Mouse (Mus musculus) heart, embryonic 12.5 days (tissue): ENCODE results near the gene Sp8. TPM values are rescaled to one million over a fixed set of nuclear protein-coding genes. Genes with fewer than 3 reads are reported as not detected.

Experiments used
- ATAC-seq: fragments of 200-750 bp; cut with Nextera tagmentation; 2 replicates; pipeline ENCODE4 v1.8.0; 2017; ENCODE audit warnings: moderate TSS enrichment, moderate library complexity; ENCODE audit not compliant: insufficient number of reproducible peaks, low FRiP score
- H3K27ac ChIP-seq: fragments of 300-500 bp; sonication (generic); 2 replicates; pipeline ENCODE4 v1.5.1; 2016; ENCODE audit warnings: mild to moderate bottlenecking, moderate library complexity; ENCODE audit not compliant: poor library complexity, severe bottlenecking
- H3K27me3 ChIP-seq: fragments of 300-500 bp; sonication (generic); replicated peaks from 2 replicates; pipeline ENCODE4 v1.6.1; 2016; ENCODE audit warnings: mild to moderate bottlenecking, moderate library complexity
- H3K36me3 ChIP-seq: fragments of 300-500 bp; sonication (generic); 2 replicates; pipeline ENCODE4 v1.6.1; 2016; ENCODE audit warnings: mild to moderate bottlenecking, moderate library complexity
- H3K4me1 ChIP-seq: fragments of 300-500 bp; sonication (generic); replicated peaks from 2 replicates; pipeline ENCODE4 v1.6.1; 2016; ENCODE audit warnings: mild to moderate bottlenecking
- H3K4me2 ChIP-seq: fragments of 300-500 bp; sonication (generic); 2 replicates; pipeline ENCODE4 v1.6.1; 2016; ENCODE audit warnings: mild to moderate bottlenecking, moderate library complexity
- H3K4me3 ChIP-seq: fragments of 300-500 bp; sonication (generic); 2 replicates; pipeline ENCODE4 v1.5.1; 2016; ENCODE audit warnings: mild to moderate bottlenecking
- H3K9ac ChIP-seq: fragments of 300-500 bp; sonication (generic); 2 replicates; pipeline ENCODE4 v1.6.1; 2016; ENCODE audit warnings: mild to moderate bottlenecking, moderate library complexity
- H3K9me3 ChIP-seq: fragments of 300-500 bp; sonication (generic); replicated peaks from 2 replicates; pipeline ENCODE4 v1.6.1; 2016; ENCODE audit warnings: mild to moderate bottlenecking, moderate library complexity
- WGBS: fragments of 180-500 bp; shearing (Covaris S2); methylation state at CpG from one replicate; pipeline ENCODE4 v1.1.7; 2016; 5-methylcytosine and 5-hydroxymethylcytosine counted together
- polyA plus RNA-seq: library from polyadenylated mRNA; unstranded; fragments of >200 nt; fragmentation: Nextera tagmentation; extraction: Ambion mirVana; gene quantifications from 2 replicates; pipeline ENCODE4 v1.2.1, GENCODE M21; 2016

The Sp8 gene
- polyA plus RNA-seq, 1 experiment from 2014 or later, result 0.05 TPM

DNA sequence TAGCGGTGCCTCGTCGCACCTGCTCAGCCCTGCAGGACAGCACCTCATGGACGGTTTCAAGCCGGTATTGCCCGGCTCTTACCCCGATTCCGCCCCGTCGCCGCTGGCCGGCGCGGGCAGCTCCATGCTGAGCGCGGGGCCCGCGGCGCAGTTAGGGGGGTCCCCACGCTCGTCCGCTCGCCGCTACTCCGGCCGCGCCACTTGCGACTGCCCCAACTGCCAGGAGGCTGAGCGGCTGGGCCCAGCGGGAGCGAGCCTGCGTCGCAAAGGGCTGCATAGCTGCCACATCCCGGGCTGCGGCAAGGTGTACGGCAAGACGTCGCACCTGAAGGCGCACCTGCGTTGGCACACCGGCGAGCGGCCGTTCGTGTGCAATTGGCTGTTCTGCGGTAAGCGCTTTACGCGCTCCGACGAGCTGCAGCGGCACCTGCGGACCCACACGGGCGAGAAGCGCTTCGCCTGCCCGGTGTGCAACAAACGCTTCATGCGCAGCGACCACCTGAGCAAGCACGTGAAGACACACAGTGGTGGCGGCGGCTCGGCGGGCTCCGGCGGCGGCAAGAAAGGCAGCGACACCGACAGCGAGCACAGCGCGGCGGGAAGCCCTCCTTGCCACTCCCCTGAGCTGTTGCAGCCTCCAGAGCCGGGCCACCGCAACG, 3.2 kb downstream of the Sp8 start:
- ATAC-seq, result no peak
- Histone ChIP-seq H3K4me3 (peak overlapping the region; percentile 56), H3K4me2 (peak overlapping the region; percentile 88), H3K9me3 (no peaks in the 10 kb centered on the region), H3K27me3 (peaks cover 60% of the 10 kb centered on the region), H3K27ac (no peak overlapping the region), H3K9ac (no peak overlapping the region), H3K36me3 (no peaks in the 10 kb centered on the region), H3K4me1 (peaks cover 24% of the 10 kb centered on the region)
- under 1% methylated on average over 78 of the region's 78 CpGs for WGBS

DNA sequence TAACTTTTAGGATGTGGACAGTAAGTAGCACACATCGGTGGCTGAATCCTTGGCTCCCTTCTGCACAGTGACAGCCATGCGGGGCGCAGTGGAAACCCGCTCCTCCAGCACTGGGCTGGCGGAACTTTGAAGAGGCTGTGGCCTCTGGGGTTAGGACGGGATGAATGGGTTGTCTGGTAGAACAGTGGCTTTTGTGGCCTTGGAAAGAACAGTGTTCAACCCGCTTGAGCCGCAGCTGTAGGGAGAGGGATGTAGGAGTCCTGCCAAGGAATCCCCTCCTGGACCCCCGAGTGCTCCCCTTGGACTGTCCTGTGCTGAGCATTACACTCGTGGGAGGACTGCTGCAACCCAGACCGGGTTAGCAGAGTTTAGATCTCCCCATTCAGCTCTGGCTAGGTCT, 3.9 kb downstream of the Sp8 start:
- peaks cover 25% of the 10 kb centered on the region for H3K4me1 ChIP-seq
- 1% methylated on average over 11 of the region's 11 CpGs for WGBS
- no peak overlapping the region for H3K4me3 ChIP-seq
- no peak overlapping the region for H3K9ac ChIP-seq
- H3K36me3 ChIP-seq, result no peaks in the 10 kb centered on the region
- ATAC-seq, result no peak
- H3K4me2 ChIP-seq, result no peak overlapping the region; the same call in 1 of the 2 replicates
- no peak overlapping the region for H3K27ac ChIP-seq
- no peaks in the 10 kb centered on the region for H3K9me3 ChIP-seq
- peaks cover 54% of the 10 kb centered on the region for H3K27me3 ChIP-seq

DNA sequence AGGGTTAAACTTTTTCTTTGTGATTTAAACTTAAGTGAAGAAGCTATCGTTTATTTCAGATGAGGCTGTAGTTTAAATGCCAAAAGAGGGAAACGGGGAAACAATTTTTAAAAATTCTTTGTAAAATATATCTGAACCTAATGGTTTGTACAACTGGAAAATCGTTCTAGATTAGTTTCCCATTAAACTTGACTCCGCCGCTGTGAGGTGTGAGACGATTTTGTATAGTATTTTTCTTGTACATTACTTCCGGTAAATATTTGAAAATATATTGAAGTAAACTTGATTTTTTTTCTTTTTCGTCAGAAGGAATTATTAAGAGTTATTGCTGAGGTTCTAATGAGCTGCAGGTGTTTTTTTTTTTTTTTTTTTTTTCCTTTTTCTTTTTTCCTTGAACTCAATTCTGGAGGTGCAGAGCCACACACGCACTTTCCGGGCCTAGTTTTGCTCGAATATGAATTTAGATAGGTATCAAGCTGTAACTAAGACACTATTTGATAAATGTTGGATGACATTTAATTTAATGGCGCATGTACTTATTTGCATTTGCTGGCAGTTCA, 4.8 kb downstream of the Sp8 start:
- Histone ChIP-seq H3K9me3 (no peaks in the 10 kb centered on the region), H3K4me1 (peaks cover 25% of the 10 kb centered on the region), H3K4me2 (no peak overlapping the region), H3K36me3 (no peaks in the 10 kb centered on the region), H3K4me3 (no peak overlapping the region), H3K9ac (no peak overlapping the region), H3K27me3 (peaks cover 52% of the 10 kb centered on the region), H3K27ac (no peak overlapping the region)
- ATAC-seq, result no peak
- WGBS, result 27% methylated on average over 12 of the region's 12 CpGs

DNA sequence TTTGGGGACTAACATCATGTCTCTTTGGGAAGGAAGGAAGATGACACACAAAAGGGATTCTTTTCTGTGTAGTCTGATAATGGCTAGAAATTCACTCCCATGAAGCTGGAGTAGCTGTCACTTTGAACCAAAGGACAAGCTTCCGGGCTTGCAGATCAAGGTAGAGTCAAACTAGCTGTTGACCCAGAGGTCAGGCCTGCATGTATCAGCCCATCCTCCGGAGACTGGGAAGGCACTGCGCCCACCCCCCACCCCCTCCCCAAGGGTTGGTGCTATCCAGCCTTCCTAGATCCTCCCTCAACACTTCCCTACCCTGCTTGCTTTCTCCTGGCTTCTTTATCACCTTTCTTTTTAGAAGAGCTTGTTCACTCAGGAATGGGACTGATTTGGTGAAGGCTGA, 7.2 kb downstream of the Sp8 start:
- Histone ChIP-seq H3K4me1 (peaks cover 15% of the 10 kb centered on the region), H3K4me2 (no peak overlapping the region), H3K9me3 (no peaks in the 10 kb centered on the region), H3K27me3 (peaks cover 43% of the 10 kb centered on the region), H3K4me3 (no peak overlapping the region), H3K27ac (no peak overlapping the region), H3K36me3 (no peaks in the 10 kb centered on the region), H3K9ac (no peak overlapping the region)
- 6% methylated on average over 3 of the region's 3 CpGs for WGBS
- no peak for ATAC-seq

DNA sequence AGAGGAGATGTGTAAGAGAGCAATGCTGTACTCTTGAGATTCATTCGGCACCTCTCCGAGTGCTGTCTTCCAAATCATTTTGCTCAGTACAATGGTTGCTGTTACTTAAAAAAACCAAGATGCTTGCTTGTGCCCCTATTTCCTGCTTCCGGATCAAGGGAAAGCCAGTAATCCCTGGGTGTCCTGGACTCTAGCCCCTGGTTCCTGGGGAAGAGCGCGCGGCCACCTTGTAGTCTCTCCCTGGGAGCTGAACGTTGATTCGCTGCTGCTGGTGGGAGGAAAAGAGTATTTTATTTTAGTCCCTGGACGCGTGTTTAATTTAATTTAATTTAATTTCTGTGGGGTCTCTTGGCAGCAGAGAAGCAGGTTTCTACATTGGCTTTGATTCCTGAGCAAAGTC, 8.3 kb downstream of the Sp8 start:
- peak overlapping the region; percentile 61 for H3K4me3 ChIP-seq
- under 1% methylated on average over 10 of the region's 10 CpGs for WGBS
- no peaks in the 10 kb centered on the region for H3K36me3 ChIP-seq
- peak overlapping the region; percentile 90 for H3K4me2 ChIP-seq
- peak; percentile 4; the same call in 1 of the 2 replicates for ATAC-seq
- H3K27ac ChIP-seq, result no peak overlapping the region
- H3K9ac ChIP-seq, result 0 out of 2 replicates have a peak overlapping the region, but pooled peaks have one; percentile 57
- peaks cover 5% of the 10 kb centered on the region for H3K4me1 ChIP-seq
- peaks cover 34% of the 10 kb centered on the region for H3K27me3 ChIP-seq
- no peaks in the 10 kb centered on the region for H3K9me3 ChIP-seq

DNA sequence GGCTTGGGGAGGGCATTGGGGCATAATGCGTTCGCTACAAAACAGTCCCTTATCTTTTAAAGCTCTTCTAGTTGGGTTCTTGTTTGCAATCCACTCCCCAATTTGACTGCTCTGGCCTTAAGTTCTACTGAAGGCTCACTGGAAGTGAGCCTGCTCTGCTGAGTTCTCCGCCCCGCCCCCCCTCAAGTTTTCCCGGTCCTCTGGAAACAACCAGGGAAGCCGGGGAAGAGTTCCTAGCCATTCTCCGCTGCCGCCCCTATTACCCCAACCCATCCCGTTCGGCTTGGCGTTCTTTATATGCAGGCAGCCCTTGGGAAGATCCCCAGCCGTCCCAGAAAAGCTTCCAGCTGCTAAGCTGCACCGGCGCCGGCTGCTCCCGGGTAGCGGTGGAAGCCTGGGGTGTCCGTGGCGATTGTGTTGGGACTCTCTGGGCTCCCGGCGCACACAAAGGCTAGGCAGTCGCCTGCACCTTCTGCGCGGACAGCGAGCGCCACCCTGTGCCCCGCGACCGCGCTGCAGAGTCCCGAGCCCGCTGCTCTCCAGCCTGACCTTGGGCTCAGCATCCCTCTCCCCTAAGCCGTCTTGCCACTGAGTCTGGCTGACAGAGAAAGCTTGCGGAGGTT, 8.8 kb downstream of the Sp8 start:
- under 1% methylated on average over 34 of the region's 34 CpGs for WGBS
- Histone ChIP-seq H3K9me3 (no peaks in the 10 kb centered on the region), H3K27me3 (peaks cover 30% of the 10 kb centered on the region)

DNA sequence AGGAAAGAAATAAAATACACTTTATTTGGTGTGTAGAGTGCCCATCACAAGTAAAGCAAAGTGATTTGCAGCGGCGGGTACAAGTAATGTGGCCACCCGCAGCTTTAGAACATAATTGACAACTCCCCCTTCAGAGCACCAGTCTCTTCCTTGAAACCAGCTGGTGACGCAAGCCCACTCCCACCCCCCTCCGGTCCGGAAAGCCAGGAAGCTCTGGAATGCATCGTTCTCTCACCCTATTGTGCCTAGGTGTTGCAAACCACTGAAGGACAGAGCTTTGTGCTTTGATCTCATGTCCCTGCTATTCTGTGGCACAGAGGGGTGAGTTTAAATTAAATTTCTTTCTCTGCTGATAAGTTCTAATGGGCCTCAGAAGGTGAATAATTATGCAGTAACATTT, 10.0 kb downstream of the Sp8 start:
- Histone ChIP-seq H3K9ac (no peak overlapping the region), H3K36me3 (no peaks in the 10 kb centered on the region), H3K4me2 (no peak overlapping the region), H3K9me3 (no peaks in the 10 kb centered on the region), H3K4me1 (0 out of 2 replicates have a peak, but pooled peaks cover 3% of the 10 kb centered on the region), H3K4me3 (no peak overlapping the region), H3K27ac (no peak overlapping the region), H3K27me3 (peaks cover 27% of the 10 kb centered on the region)
- no peak for ATAC-seq
- WGBS, result 1% methylated on average over 7 of the region's 7 CpGs

More for the DNA sequence above, 8.8 kb downstream of the Sp8 start:
- Histone ChIP-seq H3K4me1 (0 out of 2 replicates have a peak, but pooled peaks cover 3% of the 10 kb centered on the region), H3K9ac (peak overlapping the region; percentile 57; the same call in 1 of the 2 replicates), H3K4me2 (peak overlapping the region; percentile 90), H3K4me3 (peak overlapping the region; percentile 61), H3K36me3 (no peaks in the 10 kb centered on the region), H3K27ac (no peak overlapping the region)
- ATAC-seq, result peak; percentile 89

DNA sequence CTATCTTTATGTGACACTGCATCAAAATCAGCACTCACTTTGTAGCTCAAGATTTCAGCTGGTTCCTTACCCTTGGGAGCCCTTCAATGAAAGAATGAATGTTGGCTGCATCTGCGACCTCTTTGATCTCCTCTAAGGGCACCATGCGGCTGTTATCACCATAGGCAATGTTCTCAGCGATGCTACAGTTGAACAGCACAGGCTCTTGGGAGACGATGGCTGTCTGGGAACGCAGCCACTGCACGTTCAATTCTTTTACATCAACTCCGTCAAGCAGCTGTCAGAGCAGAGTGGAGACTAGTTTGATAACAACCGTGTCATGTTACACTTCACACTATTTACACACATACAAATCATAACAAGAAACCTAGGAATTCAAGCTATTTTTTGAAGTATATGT, 26.5 kb downstream of the Sp8 start:
- ATAC-seq, result no peak
- H3K4me1 ChIP-seq, result no peaks in the 10 kb centered on the region
- no peaks in the 10 kb centered on the region for H3K27me3 ChIP-seq
- whole genome bisulfite sequencing, result 31% methylated on average over 8 of the region's 8 CpGs
- no peak overlapping the region for H3K9ac ChIP-seq
- no peak overlapping the region for H3K27ac ChIP-seq
- H3K4me2 ChIP-seq, result no peak overlapping the region
- H3K4me3 ChIP-seq, result no peak overlapping the region
- H3K9me3 ChIP-seq, result no peaks in the 10 kb centered on the region
- no peaks in the 10 kb centered on the region for H3K36me3 ChIP-seq

DNA sequence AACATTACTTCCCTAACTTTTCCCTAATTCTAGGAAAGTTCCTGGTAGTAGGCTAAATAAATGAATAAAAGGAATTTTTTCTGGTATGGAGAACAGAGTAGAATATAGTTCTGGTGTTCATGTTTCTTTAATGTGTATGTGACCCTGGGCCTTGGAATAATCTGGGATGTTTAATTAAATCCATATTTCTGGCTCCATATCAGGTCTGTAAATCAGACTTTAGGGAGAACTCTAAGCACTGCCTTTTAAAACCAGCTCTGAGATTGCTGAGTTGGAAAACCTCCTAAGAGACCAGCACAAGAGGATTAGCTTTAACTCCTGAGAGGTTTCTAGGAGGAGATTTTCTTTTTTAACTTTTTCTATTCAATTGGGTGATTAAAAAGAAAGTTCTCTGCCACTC, 36.7 kb downstream of the Sp8 start:
- Histone ChIP-seq H3K9ac (no peak overlapping the region), H3K4me1 (no peaks in the 10 kb centered on the region), H3K9me3 (no peaks in the 10 kb centered on the region), H3K36me3 (no peaks in the 10 kb centered on the region), H3K27ac (no peak overlapping the region), H3K27me3 (no peaks in the 10 kb centered on the region), H3K4me3 (no peak overlapping the region), H3K4me2 (no peak overlapping the region)
- no peak for ATAC-seq

DNA sequence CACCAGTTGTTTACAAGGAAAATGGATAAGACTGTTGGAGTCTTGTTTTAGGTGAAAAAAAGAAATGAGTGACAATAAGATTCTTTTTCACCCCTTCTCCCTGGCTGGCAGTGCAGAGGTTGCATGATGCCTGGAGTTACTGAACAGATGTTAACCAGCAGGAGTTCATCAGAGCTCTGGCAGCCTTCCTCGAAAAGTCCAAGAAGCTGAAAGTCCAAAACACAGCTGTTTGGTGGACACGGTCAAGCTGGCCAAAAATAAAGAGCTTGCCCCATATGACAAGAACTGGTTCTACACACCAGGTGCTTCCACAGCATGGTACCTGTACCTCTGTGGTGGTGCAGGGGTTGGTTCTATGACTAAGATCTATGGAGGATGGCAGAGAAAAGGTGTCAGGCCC, 41.8 kb downstream of the Sp8 start:
- no peaks in the 10 kb centered on the region for H3K36me3 ChIP-seq
- no peak overlapping the region for H3K4me2 ChIP-seq
- no peaks in the 10 kb centered on the region for H3K27me3 ChIP-seq
- H3K4me3 ChIP-seq, result no peak overlapping the region
- no peaks in the 10 kb centered on the region for H3K4me1 ChIP-seq
- WGBS, result 74% methylated on average over 2 of the region's 2 CpGs
- no peak overlapping the region for H3K27ac ChIP-seq
- ATAC-seq, result no peak
- no peaks in the 10 kb centered on the region for H3K9me3 ChIP-seq
- no peak overlapping the region for H3K9ac ChIP-seq
